Mouse (Mus musculus): Measurements from ENCODE around the gene Ttc32.

Ttc32 gene

DNA sequence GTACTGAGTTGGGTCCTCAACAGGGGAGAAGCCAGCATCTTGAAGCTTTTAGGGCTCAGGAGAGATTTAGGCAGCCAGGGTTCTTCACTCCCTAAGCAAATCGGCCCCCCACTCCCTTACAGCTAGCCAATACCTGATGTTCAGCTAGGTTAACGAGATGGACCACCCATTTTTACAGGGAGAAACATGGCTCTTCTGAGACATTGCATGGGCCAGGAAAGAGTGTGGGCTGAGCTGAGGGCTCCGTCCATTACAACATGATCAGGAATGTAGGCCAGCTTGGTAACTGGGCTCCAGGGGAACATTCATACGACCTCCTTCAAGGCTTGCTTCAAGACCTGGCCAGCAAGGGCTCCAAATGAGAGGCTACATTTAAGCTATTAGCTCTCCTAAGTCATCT lies 16.9 kb downstream of the Ttc32 start:
- DNase-seq (ENCODE audit: low read depth, low spot score), result no peak

GRCm38 (mm10) chr12:9048090-9048489 lies 18.3 kb downstream of the Ttc32 start:
- DNase-seq (ENCODE audit: low read depth, low spot score), result no peak

GRCm38 (mm10) chr12:9050824-9051223 lies 21.0 kb downstream of the Ttc32 start:
- DNase-seq (ENCODE audit: low read depth, low spot score), result no peak

- DNase-seq (ENCODE audit: low read depth, low spot score), result peak; percentile 80
Observed at GRCm38 (mm10) chr12:9052075-9052829, 22.5 kb downstream of the Ttc32 start.

DNA sequence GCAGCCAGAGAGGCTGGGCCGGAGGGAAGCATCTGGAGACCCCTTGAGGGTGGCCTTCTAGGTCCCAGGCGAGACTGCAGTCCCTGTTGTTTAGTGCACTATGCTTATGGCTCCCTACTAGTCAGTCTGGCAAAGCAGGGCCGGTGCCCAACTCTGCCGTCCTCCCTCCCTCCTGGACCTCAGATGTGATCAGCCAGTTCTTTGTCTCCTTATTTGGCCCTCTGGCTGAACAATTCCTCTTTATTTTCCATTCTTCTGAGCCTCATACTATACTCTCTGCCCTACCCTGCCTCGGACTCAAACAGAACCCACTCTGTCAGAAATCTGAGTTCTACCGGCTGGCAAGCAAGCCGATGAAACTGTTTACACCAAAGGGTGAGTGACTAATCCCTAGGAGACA lies 23.5 kb downstream of the Ttc32 start:
- no peak for DNase-seq (ENCODE audit: low read depth, low spot score)

DNA sequence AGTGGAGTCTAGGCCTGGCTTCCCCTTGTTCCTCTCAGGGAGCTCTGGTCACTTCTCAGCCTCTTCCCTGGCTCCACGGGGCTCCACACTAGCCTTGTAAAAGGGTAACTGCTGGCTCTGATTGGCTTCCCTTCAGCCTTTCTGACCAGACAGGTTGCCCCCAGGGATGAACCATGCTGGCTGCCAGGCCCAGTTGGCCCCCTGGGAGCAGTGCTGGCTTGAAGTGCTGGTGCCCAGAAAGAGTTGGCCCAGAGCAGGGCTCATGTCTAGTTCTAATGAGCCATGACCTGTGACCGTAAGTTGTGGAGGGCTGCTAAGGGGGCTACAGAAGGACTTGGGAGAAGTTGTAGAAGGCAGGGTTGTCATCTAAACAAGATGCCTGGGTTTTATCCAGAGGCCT lies 24.2 kb downstream of the Ttc32 start:
- no peak for DNase-seq (ENCODE audit: low read depth, low spot score)

DNA sequence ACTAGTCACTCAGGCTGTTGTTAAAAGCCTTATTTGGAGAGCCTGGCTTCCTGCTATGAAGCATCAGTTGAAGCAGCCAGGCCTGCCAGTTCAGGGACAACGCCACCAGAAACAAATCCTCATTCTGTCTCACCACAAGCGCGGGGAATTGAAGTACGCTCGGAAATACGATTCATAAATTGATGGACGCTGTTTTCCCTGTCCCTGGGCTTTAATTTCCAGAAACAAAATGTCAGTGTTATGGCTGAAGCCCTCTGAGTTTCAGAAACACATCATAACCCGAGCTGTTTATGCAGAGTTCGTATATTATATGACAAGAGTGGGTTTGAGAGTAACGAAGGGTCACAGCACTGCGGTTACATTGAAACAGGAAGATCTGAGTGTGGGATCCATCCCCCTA lies 25.5 kb downstream of the Ttc32 start:
- DNase-seq (ENCODE audit: low read depth, low spot score), result no peak

- DNase-seq (ENCODE audit: low read depth, low spot score), result no peak
Observed at GRCm38 (mm10) chr12:9059502-9059901, 29.7 kb downstream of the Ttc32 start.

DNA sequence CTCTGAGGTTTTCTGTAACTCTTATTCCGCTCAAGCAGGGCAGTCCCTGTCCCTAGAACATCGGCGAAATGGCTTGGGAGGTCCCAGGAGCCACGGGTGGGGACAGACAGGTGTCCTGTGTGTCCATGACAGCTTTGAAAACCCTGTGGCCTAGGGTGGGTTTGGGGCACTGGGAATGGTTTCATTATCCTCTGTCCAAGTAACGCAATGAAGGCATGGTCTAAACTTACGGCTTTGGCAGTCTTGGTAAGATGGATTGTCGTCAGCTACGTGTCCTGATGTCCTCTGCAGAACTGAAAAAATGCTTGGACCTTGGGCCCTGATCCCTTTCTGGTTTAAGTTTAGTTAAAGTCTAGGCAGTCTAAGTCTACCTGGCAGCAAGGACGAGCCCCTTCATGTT lies 30.2 kb downstream of the Ttc32 start:
- DNase-seq (ENCODE audit: low read depth, low spot score), result no peak

DNA sequence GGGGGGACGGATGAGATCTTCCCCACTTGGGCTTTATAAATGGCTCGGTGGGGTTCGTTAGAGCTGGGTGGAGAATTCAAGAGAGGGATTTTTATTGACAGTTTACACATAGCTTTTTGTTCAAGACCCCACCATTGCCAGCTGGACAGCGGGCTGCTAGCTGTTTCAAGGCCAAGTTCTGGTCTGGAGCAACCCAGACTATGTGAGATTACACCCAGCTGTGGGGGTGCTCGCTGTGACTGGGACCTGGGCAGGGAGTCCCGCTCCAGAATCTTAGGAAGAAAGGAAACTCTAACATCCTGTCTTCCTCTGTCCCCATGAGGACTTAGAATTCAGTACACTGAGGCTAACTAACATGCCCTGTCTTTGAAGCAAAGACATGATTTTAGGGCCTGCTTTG lies 33.8 kb downstream of the Ttc32 start:
- no peak for DNase-seq (ENCODE audit: low read depth, low spot score)

GRCm38 (mm10) chr12:9071058-9071457 lies 41.3 kb downstream of the Ttc32 start:
- no peak for DNase-seq (ENCODE audit: low read depth, low spot score)

DNA sequence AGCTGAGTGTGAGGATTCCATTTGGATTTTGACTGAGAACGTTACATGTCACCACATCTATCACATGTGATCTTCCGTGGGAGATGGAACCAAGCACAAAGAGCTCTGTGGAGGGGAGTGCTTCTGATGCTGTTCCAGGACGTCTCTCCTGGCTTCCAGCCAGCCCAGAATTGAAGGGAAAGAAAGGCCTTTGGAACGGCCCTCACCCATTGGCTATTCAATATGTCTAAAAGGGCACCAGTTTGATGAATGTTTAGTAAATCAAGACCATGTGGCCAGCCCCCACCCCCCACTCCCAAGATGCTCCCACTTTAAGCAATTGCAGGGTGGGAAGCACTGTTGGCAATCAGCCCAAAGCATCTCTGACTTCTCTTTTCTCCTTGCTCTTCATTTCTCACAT lies 41.7 kb downstream of the Ttc32 start:
- no peak for DNase-seq (ENCODE audit: low read depth, low spot score)

GRCm38 (mm10) chr12:9077554-9078125 lies 47.8 kb downstream of the Ttc32 start:
- DNase-seq (ENCODE audit: low read depth, low spot score), result no peak

DNA sequence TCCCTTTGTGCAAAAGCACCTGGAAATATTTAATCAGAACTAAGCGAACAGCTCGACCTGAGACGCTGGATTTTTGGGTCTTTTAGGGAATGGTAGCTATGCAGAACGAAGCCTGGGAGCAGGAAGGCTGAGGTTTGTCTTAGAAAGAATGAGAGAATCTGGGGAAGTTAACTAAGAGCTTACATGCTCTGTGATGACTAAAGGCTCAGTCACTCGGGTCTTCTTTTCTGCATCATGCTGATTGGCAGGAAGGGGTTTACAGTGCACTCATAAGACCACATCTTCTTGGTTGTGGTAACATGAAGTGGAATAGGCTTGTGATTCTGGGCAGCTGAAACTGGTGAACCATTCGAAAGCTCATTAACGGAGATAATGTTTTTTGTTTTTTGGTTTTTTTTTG lies 60.4 kb downstream of the Ttc32 start:
- no peak for DNase-seq (ENCODE audit: low read depth, low spot score)
